Mouse (Mus musculus) cerebellum, postnatal 36 days (tissue): ENCODE measurements around the gene Stil.

ENCODE experiments used
- DNase-seq, 2 experiments: peaks; one replicate each; pipeline ENCODE4 v3.0.0; 2021 to 2022; ENCODE audit warnings: mixed read lengths in 2 of 2

Stil gene

DNA sequence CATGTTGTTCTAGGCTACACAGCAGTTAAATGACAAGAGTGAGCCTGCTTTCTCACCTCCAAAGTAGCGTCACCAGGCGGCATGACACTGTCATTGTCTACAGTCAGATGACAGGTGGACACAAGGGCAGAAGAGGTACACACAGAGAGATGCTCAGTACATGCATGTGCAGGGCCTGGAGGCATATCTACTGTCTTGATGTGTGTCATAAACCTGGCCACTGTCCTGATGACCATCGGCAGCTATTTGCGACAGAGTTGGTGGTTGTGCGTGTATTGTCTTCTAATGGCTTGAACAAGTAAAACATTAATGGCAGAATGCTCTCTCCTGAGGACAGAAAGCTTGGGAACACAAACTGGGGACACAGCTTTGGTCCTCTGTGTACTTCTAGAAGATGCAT lies 51.3 kb downstream of the Stil start:
- DNase-seq, result no peak

DNA sequence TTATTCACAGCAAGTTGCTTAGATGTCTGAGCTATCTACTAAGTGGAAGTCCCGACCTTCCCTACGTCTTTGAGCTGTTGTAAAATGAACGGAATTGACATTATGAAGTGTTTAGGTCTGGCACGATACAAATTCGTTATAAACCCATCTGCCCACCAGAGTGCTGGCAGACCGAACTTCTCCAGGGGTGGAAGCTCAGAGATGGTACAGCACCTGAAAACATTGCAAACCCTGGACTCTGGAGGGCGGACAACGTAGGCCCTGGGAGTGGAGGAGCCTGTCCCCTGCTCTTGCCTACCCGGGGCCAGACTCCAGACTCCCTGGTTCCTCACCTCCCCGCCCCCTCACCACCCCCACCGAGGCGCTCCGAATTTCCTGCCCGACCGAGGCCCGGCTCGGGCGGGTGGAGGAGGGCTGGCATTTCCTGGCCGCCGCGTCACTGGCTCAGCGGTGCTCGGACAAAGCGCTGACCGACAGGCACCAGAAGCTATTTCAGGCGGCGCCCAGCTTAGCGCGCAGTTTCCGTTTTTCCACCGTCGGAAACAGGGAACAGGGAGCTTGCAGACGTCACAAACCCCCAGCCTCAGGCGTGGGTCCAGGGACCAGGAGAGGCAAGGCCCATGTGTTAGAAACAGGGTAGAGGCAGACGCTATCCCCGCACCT lies 52.5 kb downstream of the Stil start:
- DNase-seq, result peak in 1 of 2 experiments; percentile 5

DNA sequence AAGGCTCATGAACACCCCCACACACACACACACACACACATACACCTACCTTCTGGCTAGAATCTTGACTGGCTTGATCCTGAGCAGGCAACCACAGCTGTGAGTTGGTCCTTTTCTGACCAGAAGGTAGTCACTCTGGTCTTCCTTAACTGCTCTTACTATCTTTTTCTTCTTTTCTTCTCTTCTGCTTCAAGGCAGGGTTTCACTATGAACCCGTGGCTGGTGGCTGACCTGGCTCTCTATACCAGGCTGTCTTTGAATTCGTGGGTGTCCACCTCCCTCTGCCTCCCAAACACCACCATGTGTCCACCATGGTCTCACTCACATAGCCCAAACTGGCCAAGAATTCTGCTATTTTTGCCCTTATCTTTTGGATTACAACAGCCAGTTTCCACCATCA lies 55.1 kb downstream of the Stil start:
- no peak for DNase-seq

DNA sequence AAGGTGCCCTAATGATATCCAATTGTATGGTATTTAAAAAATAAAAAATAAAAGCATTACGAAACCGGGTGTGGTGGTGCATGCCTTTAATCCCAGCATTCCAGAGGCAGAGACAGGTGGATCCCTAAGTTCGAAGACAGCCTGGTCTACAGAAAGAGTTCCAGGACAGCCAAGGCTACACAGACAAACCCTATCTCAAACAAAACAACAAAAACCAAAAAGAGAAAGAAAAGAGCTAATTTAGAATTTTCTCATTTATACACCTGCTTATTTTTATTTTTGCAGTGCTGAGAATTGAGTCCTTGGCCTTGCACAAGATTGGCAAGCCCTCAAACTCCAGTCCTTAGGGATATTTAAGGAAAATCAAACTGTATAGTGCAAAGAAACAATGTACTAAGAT lies 55.7 kb downstream of the Stil start:
- no peak for DNase-seq

DNA sequence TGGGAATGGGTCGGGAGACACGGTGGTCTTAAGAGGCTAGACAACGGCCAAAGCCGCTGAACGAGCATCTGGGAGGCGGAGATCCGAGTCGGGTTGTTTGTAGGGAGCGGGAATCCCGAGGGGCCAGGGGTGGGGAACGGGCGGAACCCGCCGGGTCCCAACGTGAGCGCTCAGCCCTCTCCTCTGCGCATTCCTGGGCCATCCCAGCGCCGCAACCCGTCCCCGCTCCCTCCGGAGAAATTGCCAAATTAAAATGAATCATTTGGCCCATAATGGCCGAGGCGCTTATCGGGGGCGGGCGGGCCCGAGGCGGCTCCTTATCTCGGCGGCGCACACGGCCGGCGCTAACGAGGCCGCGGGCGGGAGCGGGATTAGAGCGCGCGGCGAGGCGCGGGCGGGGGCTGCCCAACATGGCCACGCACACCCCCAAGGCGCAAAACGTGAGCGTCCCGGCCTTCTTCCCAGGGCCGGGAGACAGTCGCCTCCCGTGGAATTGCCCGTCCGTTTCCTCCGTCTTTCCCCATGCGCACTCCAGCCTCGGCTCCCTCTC lies 56.5 kb downstream of the Stil start, which contains the start of gene Tal1:
Gene Tal1 (plus strand): TSS at position 56 of the 550 bp plus-strand sequence.
- DNase-seq, result no peak

DNA sequence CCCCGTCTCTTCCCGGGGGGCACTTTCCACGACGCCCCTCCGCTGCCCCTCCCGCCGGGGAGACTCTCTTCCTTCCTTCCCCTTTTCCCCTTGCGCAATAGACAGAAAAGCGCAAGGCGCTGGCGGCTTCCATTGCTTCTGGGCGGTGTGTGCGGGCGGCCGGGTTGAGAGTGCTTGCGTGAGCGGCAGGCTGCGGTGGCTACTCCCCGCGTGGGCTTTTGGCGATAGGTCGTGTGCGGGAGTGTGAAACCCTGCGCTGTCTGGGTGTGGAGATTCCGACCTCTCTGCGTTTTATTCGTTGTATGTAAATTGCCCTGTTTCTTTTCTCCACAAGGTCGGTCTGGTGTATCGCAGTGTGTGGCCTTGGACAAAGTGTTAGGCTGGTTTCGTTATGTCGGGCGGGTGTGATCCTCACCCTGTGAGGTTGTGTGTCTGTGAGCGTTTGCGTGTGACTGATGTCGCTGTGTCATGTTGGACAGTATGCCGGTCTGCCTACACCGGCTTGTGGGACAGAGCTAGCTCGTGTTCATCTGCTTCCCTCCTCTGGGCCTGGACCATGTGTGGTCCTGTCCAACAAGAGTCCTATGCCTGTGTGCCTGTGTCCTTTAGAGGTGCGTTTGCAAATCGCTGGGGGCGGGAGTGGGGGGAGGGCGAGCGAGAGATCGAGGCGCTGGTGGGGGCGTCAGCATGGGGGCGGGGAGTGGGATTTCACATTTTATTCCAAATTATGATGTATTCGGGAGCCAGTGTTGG lies 57.1 kb downstream of the Stil start:
- DNase-seq, result peak; percentile 15 to 52

DNA sequence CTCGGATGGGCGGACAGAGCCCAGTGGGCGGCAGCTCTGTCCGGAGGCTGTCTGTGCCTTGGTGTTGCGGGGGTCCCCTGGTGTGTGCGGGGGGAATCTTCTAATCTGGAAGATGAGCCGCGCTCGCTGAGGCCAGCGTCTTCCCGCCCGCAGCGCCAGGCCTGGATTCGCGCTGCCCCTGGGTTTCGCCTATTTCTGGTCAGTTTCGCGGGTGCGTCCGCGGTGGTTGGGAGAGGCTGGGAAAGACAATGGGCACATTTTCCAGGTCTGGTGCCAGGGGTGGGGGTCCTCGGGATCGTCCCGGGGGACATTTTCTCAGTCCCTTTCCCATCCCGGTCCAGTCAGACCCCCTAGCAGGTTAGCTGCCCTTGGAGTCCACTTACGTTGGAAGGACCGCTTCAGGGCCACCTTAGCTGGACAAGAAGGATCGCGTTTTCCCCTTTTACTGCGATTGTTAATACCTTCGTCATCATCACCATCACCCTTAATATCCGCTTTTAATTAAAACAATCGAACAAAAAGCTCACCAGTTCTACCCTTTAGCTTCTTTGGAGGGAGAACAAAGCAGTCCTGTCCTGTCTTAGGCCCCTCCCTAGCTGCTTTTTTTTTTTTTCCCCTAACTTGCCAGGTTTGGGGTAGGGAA lies 57.8 kb downstream of the Stil start:
- DNase-seq, result no peak

DNA sequence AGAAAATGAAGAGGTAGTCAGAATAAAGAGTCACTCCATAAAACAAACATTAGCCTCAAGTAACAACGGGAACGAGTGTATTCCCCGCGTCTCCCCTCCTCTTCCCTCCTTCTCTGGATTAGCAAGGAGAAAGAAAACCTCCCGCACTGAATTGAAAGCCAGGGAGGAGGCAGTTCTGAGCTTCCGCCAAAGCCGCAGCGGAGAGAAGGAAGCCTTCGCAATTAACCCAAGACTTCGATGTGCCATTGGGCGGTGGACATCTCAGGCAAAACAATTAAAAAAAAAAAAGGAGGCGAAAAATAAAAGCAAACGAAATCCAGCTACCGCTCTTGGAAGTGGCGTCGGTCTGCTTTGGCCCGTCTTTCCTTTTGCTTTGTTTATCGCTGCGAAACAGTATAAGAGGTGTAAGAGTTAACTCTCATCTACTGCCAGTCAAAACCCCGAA lies 58.4 kb downstream of the Stil start:
- DNase-seq, result peak in 1 of 2 experiments; percentile 5

DNA sequence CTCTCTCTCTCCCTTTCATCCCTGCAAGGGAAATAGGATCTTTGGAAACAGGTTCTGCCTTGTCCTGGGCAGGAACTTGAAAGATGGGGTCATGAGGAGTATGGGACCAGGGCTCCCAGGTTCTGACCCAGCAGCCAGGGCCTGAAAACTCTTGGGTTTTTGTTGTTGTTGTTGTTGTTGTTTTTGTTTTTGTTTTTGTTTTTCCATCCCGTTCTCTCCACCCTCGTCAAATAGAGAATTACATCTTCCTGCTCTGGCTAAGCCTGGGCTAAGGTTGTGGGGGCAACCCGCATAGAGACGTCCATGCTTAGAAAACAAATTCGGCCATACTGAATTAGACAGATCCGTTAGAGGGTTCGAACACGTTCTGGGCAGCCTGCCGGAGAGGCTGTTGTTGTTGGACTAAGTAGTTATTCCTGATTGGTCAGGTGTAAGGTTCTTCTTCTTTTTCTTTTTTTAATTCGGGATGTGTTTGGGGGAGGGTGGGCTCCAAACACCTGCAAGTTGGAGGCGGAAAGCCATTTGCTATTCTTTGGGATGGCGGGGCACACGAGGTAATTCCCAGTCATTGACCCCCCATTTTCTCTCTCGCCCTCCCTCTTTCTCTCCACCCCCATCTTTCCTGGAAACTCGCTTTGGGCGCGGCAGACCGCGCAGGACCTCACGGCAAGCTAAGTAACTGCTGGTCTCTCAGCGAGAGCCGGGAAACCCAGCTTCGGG lies 59.1 kb downstream of the Stil start:
- no peak for DNase-seq

DNA sequence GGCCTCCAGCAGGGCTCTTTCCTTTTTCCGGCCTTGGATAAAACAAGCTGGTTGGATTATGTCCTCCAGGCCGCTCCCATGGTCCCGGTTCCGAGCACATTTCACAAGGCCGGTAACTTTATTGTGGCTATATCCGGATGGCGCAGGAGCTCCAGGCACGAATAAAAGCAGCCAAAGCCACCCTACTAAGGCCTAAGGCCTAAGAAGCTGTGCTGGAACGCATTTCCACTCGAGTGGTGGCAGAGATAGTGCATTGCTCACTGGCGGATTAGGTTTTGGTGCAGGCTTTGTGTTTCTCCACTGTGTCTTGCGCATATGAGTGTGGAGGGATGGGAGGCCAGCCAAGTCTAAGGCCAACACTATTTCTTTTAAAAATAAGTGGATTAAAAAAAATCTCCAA lies 59.9 kb downstream of the Stil start:
- DNase-seq, result no peak

DNA sequence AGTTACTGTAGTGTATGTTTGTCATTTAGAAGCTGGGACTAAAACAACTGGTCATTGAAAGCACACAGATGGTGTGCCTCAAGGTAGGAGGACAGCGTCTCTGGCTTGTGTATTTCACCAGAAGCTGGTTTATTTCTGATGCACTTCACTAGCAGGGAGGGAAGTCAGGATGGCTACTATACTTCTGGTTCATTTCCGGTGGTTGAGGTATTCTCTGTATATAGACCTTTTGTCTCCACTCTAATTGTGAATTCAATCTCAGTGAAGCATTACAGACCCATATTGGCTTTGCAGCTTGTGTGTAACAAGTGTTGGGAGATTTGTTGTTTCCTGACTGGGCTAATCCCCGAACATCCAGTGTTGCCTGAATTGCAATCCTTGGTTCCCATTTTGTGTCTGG lies 60.8 kb downstream of the Stil start:
- no peak for DNase-seq

DNA sequence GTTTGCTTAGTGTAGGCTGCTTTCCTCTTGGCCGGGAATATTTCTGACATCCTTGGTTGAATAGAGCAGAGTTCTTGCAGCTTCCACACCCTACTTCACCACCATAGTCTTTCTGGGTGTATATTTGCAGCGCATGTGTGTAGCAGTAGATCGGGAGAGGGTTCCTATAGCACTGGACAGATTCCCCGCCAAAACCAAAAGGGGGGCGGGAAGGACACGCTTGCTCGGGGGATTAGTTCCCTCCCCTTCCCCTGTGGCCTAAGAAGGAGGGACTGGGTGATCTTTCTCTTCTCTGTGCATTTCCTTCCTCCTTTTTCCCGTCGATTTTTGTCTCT lies 62.5 kb downstream of the Stil start:
- no peak for DNase-seq

DNA sequence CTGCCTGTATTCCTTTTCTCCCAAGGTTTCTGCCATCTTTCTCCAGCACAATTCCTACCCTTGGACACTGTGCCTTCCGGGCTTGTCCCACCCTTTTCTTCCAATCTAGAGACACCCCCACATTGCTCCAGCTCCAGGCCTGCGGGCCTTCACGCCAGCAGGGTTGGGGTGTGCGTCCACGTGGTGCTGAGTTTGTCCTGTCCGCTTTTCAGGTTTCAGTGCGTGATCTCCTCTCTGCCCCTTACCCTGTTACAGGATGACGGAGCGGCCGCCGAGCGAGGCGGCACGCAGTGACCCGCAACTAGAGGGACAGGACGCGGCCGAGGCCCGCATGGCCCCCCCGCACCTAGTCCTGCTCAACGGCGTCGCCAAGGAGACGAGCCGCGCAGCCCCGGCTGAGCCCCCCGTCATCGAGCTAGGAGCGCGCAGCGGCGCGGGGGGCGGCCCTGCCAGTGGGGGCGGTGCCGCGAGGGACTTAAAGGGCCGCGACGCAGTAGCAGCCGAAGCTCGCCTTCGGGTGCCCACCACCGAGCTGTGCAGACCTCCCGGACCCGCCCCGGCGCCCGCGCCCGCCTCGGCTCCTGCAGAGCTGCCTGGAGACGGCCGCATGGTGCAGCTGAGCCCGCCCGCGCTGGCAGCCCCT lies 63.0 kb downstream of the Stil start:
- DNase-seq, result no peak

DNA sequence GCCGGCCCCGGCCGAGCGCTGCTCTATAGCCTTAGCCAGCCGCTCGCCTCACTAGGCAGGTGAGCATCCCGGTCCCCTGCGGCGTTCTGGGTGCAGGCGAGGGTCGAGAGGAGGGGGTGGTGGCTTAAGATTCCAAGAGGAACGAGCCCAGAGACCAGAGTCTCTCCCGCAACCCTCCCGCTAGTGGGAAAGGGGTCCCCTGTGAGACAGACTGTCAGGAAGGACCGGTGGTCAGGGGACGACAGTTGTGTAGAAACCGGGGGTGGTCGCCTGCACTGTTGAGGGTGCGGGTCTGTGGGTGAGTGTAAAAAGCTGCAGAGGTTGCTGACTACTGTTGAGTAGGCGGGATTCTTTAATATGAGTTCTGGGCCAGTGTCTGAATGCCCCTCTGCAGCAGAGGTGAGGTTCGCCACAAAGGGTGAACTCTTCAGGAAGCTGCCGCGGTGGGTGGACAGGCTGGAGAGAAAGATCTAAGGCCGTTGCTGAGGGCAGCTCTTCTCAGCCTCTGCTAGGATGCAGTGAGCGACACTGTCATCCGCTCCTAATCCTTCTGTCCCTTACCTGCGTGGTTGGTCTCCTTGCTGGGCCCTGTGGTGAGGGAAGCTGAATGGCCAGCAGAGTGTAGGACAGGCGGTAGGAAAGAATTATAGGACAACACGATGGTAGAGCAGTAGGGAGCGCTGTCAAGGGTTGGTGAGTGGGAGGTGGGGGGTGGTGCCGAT lies 63.7 kb downstream of the Stil start:
- no peak for DNase-seq

DNA sequence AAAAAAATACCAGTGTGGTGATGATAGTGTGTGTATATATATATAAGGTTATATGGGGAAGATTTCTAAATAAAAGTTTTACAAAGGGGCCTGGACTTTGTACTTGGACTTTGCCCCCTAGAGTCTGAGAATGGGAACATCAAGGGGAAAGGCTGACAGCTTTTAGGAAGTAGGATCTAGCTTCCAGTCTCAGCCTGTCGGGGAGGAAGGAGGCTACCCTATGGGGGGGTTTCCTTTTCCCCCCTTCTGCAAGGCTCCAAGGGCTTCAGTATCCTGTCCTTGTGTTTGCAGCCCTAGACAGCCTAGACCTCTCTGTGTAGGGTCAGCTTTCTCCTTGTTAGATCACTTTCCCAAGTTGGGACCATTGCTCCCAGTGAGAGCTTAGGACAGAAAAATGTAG lies 71.7 kb downstream of the Stil start:
- no peak for DNase-seq

DNA sequence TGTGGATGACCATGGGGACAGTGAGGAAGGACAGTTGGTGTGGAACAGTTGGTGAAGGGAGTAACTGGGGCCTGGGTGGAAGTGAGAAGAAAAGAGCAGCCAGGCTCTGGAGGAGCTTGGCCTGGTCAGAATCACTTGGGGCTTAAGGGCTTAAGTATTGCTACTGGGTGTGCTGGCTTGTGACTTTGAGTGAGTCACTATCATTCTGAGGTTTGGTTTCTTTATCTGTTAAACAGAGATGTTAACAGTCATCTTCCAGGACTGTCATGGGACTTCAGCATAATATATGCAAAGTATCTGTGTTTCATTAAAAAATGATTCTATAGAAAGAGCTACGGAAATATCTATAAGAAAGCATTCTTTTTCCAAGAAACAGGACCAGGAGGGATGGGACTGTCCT lies 74.8 kb downstream of the Stil start:
- no peak for DNase-seq

DNA sequence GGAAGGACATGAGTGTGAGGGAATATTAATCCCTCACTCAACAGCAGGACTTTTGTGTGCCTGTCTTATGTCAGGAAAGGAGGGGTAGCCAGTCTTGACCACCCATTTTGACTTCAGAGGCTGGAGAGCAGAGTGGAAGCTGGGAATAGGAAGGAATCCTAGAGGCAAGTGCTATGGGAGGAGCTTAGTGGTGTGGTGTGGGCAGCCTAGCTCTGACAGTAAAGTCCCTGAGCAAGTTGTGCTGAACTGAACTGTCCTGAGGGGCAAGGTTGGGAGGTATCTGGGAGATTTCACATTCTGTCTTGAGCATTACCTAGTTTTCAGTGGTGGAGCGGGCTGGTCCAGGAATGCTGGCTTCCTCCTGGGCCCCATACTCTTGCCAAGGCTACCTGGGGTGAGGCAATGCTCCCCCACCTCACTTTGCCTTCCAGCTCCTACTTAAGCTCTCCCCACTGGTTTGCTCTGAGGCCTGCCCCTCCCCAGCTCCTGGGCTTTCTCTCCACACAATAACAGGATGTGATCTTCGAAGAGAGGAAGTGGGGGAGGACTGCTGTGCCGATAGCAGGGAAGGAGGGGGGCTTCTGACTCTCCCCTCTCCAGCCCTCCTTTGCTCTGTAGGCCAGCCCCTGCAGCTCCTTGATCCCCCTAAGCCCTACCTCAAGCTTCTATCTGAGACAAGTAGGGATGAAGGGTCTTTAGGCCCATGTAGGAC lies 75.4 kb downstream of the Stil start:
- DNase-seq, result no peak

DNA sequence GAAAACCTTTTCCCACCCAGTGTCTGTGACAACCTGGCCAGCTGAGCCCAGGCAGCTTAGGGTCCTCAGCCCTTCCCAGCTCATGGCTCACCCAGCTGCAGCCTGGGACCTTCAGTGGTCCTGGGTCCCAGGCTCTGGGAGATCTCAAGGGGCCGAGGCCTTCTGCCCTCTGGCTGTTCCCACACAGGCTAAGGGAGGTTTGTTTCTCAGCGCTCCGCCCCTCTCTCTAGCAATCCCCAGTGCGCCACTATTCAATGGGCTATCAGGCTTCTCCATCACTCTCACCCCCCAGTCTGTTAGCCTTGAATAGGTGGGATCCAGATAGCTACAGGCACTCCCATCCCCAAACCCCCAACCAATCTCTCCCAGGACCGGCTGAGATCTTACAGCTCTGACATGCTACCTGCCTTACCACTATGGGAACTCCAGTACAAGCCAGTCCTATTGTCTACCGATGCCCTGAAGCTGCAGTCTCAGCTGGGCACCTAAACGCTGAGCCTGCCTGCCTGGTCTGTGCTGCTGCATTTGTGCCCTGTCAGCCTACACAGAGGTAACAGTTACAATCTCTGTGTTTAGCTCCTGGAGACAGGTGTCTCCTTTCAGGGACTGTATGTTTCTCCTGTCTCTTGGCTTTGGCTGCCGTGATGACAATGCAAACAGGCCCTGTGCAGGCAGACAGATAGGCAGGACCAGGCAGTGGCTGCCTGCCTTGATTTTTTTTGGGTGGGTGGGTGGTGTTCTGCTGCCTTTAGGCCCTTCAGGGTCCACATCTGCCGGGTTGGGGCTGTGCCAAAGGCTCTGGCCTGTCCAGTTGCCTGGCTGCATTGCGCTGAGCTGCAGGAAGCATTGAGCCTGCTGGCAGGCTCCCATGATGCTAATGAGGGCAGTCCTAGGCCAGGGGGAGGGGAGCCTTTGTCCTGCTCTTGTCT lies 79.2 kb downstream of the Stil start:
- no peak for DNase-seq

DNA sequence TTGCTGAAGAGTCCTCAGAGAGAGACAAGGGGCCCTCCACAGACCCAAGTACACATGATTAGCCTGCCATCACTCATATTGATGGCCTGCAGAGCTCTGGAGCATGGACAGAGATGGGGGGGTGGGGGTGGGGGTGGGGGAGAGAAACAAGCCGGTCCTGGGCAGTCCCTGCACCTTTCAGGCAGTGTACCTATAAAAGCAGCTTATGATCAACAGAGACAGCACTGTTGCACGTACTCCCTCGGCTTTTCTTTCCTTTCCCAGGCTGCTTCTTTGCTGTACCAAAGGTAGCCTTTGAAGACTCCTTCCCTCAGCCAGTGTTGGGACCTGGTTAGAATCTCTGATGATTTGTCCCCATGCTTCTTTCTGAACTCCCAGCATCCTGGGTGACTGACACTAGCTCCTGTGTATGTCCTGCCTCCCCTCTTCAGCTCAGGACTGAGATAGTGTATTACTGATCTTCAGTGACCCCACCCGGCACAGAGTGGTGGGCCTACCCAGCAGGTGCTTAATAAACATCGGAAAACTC lies 79.9 kb downstream of the Stil start:
- DNase-seq, result no peak

DNA sequence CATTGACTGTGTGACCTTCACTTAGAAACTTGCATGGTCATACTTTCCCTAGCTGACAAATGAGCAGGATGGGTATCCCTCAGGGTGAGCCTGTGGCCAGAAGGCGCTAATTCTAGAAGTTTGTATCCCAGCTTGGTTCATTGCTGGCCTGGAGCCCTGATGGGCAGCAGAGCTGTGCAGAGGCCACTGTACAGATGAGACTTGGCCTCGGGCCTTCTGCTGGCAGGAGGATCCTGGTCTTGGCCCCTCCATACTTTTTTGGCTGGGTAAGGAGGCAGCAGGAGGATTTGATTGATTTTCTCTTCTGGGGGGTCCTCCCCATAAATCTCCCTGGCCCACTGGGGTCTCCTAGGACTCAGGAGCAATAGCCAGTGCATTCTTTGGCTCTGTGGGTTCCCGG lies 83.1 kb downstream of the Stil start:
- no peak for DNase-seq
